ENCODE assay signal across 8 mouse cellular contexts in the genomic region with DNA sequence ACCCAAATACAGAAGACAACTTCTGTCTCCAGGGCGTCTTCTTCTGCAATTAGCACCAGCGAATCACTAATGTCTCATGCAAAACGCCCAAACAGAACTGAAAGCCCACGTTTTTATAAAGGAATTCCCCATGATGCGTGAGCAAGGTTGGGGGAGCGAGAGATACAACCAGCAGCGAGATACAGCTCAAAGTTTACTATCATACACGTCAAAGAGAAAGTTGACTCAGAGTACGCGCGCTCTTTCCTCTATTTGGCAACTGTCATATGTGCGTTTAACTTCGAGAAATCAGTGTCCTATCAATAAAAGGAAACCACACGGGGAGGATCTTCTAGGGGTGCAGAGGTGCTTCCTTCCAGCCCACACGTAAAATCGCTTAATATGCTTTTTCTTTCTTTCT. TPM values are rescaled to one million over a fixed set of nuclear protein-coding genes. Genes with fewer than 3 reads are reported as not detected.
DNase-seq lines count a peak whose midpoint lies in the region; ATAC-seq lines count a peak whose summit lies in the region.

No protein-coding gene starts in this region.

- no peaks in the 10 kb centered on the region for H3K36me3 ChIP-seq in lung, embryonic 15.5 days
- H3K36me3 ChIP-seq in embryonic facial prominence, embryonic 10.5 days (replicated peaks): peaks cover 3% of the 10 kb centered on the region; the same call in 1 of the 2 replicates
- no peaks in the 10 kb centered on the region for H3K36me3 ChIP-seq in hindbrain, embryonic 13.5 days
- no peaks in the 10 kb centered on the region for H3K36me3 ChIP-seq in midbrain, embryonic 13.5 days

- ATAC-seq in lung, embryonic 15.5 days (ENCODE audit: borderline replicate concordance, extremely low read depth, low FRiP score, low TSS enrichment): no peak
- ATAC-seq in hindbrain, embryonic 13.5 days (ENCODE audit: low FRiP score): no peak
- ATAC-seq in midbrain, embryonic 13.5 days: no peak

- H3K4me1 ChIP-seq in lung, embryonic 15.5 days: peaks cover 8% of the 10 kb centered on the region; the same call in 1 of the 2 replicates
- H3K4me1 ChIP-seq in embryonic facial prominence, embryonic 10.5 days: peaks cover 24% of the 10 kb centered on the region
- H3K4me1 ChIP-seq in hindbrain, embryonic 13.5 days (replicated peaks): peaks cover 51% of the 10 kb centered on the region
- H3K4me1 ChIP-seq in midbrain, embryonic 13.5 days (replicated peaks): peaks cover 31% of the 10 kb centered on the region

- no peak overlapping the region for H3K27ac ChIP-seq in lung, embryonic 15.5 days
- no peak overlapping the region; the same call in 1 of the 2 replicates for H3K27ac ChIP-seq in embryonic facial prominence, embryonic 10.5 days (replicated peaks)
- no peak overlapping the region for H3K27ac ChIP-seq in hindbrain, embryonic 13.5 days
- no peak overlapping the region for H3K27ac ChIP-seq in midbrain, embryonic 13.5 days

- peak overlapping the region; percentile 92 for H3K4me2 ChIP-seq in lung, embryonic 15.5 days
- peak overlapping the region; percentile 80 for H3K4me2 ChIP-seq in hindbrain, embryonic 13.5 days
- peak overlapping the region; percentile 71 for H3K4me2 ChIP-seq in midbrain, embryonic 13.5 days (replicated peaks)

- H3K4me3 ChIP-seq in lung, embryonic 15.5 days: peak overlapping the region; percentile 64
- H3K4me3 ChIP-seq in embryonic facial prominence, embryonic 10.5 days: peak overlapping the region; percentile 85
- peak overlapping the region; percentile 77 for H3K4me3 ChIP-seq in hindbrain, embryonic 13.5 days
- H3K4me3 ChIP-seq in midbrain, embryonic 13.5 days (replicated peaks): peak overlapping the region; percentile 76

- DNase-seq in lung, postnatal 14 days: no peak
- peak; percentile 12 for DNase-seq in embryonic facial prominence, embryonic 10.5 days (ENCODE audit: low spot score)
- no peak for DNase-seq in urinary bladder, adult 18-20 months (ENCODE audit: low spot score in 2 of 2)
- no peak for DNase-seq in gastrocnemius, adult 8-10 months (ENCODE audit: low spot score in 2 of 2)
- no peak for DNase-seq in layer of hippocampus, adult 18-20 months (ENCODE audit: low spot score in 2 of 2)

- 2% methylated on average over 16 of the region's 16 CpGs for WGBS in lung, embryonic 15.5 days
- 5% methylated on average over 16 of the region's 16 CpGs for WGBS in embryonic facial prominence, embryonic 10.5 days
- WGBS in hindbrain, embryonic 13.5 days: 2% methylated on average over 16 of the region's 16 CpGs
- 2% methylated on average over 16 of the region's 16 CpGs for WGBS in midbrain, embryonic 13.5 days

- no peaks in the 10 kb centered on the region for H3K27me3 ChIP-seq in lung, embryonic 15.5 days
- H3K27me3 ChIP-seq in embryonic facial prominence, embryonic 10.5 days (replicated peaks; ENCODE audit: low read depth, poor library complexity, severe bottlenecking): peaks cover 9% of the 10 kb centered on the region
- H3K27me3 ChIP-seq in hindbrain, embryonic 13.5 days: no peaks in the 10 kb centered on the region
- no peaks in the 10 kb centered on the region; the same call in 1 of the 2 replicates for H3K27me3 ChIP-seq in midbrain, embryonic 13.5 days

- no peaks in the 10 kb centered on the region for H3K9me3 ChIP-seq in lung, embryonic 15.5 days
- H3K9me3 ChIP-seq in embryonic facial prominence, embryonic 10.5 days: no peaks in the 10 kb centered on the region
- no peaks in the 10 kb centered on the region for H3K9me3 ChIP-seq in hindbrain, embryonic 13.5 days
- no peaks in the 10 kb centered on the region for H3K9me3 ChIP-seq in midbrain, embryonic 13.5 days

- peak overlapping the region; percentile 65; the same call in 1 of the 2 replicates for H3K9ac ChIP-seq in lung, embryonic 15.5 days
- peak overlapping the region; percentile 86 for H3K9ac ChIP-seq in hindbrain, embryonic 13.5 days
- H3K9ac ChIP-seq in midbrain, embryonic 13.5 days (replicated peaks): peak overlapping the region; percentile 11; the same call in 1 of the 2 replicates

RNA-seq across cellular contexts. Expression of a gene that starts 1.4 kb away (rescaled TPM):
- 8.4 and 9.7 TPM in 2 replicates for polyA plus RNA-seq in lung, embryonic 15.5 days (2015; fragmentation: Nextera tagmentation; extraction: Ambion mirVana)
- 7.7 and 8.5 TPM in 2 replicates for polyA plus RNA-seq in embryonic facial prominence, embryonic 10.5 days (2016; fragmentation: Nextera tagmentation; extraction: Ambion mirVana)
- 11.9 TPM in 2 replicates for polyA plus RNA-seq in hindbrain, embryonic 13.5 days (2015; fragmentation: Nextera tagmentation; extraction: Ambion mirVana)
- polyA plus RNA-seq in midbrain, embryonic 13.5 days (2015; fragmentation: Nextera tagmentation; extraction: Ambion mirVana): 8.3 and 9.2 TPM in 2 replicates
- total RNA-seq in gastrocnemius, adult 8-10 months (2022): 1 to 10 TPM in 1 of 4 experiments, under 1 TPM in 3; 0.77 to 1.2 (median 0.95) TPM
- total RNA-seq in layer of hippocampus, adult 18-20 months (2021): 10 to 100 TPM; 10.6 to 11.9 TPM

Comparison
In these comparisons a context has a peak if more than half of its experiments do, and no peak if none do; other contexts are left out.
1. H3K9ac ChIP-seq: peak in every context shown above with its lines; median percentile 86 in hindbrain, embryonic 13.5 days; 65 in lung, embryonic 15.5 days; 11 in midbrain, embryonic 13.5 days.